Mouse (Mus musculus) liver, embryonic 14.5 days (tissue): ENCODE results near the gene Ccm2. TPM values are rescaled to one million over a fixed set of nuclear protein-coding genes. Genes with fewer than 3 reads are reported as not detected.
A peak's percentile ranks its signal among the peaks of the same experiment; 100 is the strongest.

Source experiments
- ATAC-seq: fragments of 200-750 bp; cut with Nextera tagmentation; 2 replicates; pipeline ENCODE4 v1.8.0; 2017; ENCODE audit warnings: moderate number of reproducible peaks, mild to moderate bottlenecking, moderate library complexity; ENCODE audit not compliant: insufficient read depth
- DNase-seq, 3 experiments: peaks; one replicate each; pipeline ENCODE4 v3.0.0-alpha.2; 2012 to 2013; ENCODE audit warnings: low read depth in 3 of 3, low spot score in 3 of 3
- H3K27ac ChIP-seq: fragments of 300-500 bp; sonication (generic); 2 replicates; pipeline ENCODE4 v1.5.1; 2014; ENCODE audit warnings: moderate library complexity, mild to moderate bottlenecking, control low read depth, inconsistent platforms
- H3K27me3 ChIP-seq: fragments of 300-500 bp; sonication (generic); 2 replicates; pipeline ENCODE4 v1.6.1; 2014; ENCODE audit warnings: mild to moderate bottlenecking, low read length, moderate library complexity; ENCODE audit not compliant: control insufficient read depth, insufficient read depth
- H3K36me3 ChIP-seq: fragments of 300-500 bp; sonication (generic); replicated peaks from 2 replicates; pipeline ENCODE4 v1.6.1; 2014; ENCODE audit warnings: low read depth; ENCODE audit not compliant: control insufficient read depth, insufficient read depth
- H3K4me1 ChIP-seq, 2 experiments: fragments of 200-500 bp in 1 of 2; fragments of 300-500 bp in 1 of 2; sonication (generic) in 1 of 2; replicated peaks; 2 replicates each; pipeline ENCODE4 v1.6.1; 2012 to 2014; ENCODE audit warnings: antibody characterized with exemption in 1 of 2, inconsistent platforms in 1 of 2, low read length in 1 of 2; ENCODE audit not compliant: control insufficient read depth in 2 of 2, insufficient read depth in 2 of 2
- H3K4me2 ChIP-seq: fragments of 300-500 bp; sonication (generic); 2 replicates; pipeline ENCODE4 v1.6.1; 2014; ENCODE audit warnings: low read depth, mild to moderate bottlenecking, control low read depth, moderate library complexity
- H3K4me3 ChIP-seq, 2 experiments: fragments of 200-500 bp in 1 of 2; fragments of 300-500 bp in 1 of 2; sonication (generic) in 1 of 2; 2 replicates each; pipeline ENCODE4 v1.5.1; 2012 to 2014; ENCODE audit warnings: low read depth in 2 of 2, low read length in 2 of 2, mild to moderate bottlenecking in 2 of 2, control low read depth in 1 of 2, inconsistent platforms in 1 of 2, moderate library complexity in 1 of 2; ENCODE audit not compliant: insufficient read depth in 1 of 2
- H3K9ac ChIP-seq: fragments of 300-500 bp; sonication (generic); replicated peaks from 2 replicates; pipeline ENCODE4 v1.6.1; 2014; ENCODE audit warnings: mild to moderate bottlenecking, control low read depth, moderate library complexity
- H3K9me3 ChIP-seq: fragments of 300-500 bp; sonication (generic); 2 replicates; pipeline ENCODE4 v1.6.1; 2016; ENCODE audit warnings: low read length, mixed read lengths; ENCODE audit not compliant: control insufficient read depth
- CTCF ChIP-seq: IDR thresholded peaks from 2 replicates; pipeline ENCODE4 v1.5.1; 2016; ENCODE audit warnings: antibody characterized with exemption, low read depth, control low read depth
- EP300 ChIP-seq: IDR thresholded peaks from 2 replicates; pipeline ENCODE4 v1.6.1; 2016; ENCODE audit warnings: antibody characterized with exemption, low read depth
- WGBS: fragments of 180-500 bp; shearing (Covaris S2); extraction: QIAGEN DNeasy Blood & Tissue Kit; methylation state at CpG from one replicate; pipeline ENCODE4 v1.1.7; 2014; ENCODE audit not compliant: insufficient replicate concordance; 5-methylcytosine and 5-hydroxymethylcytosine counted together
- polyA plus RNA-seq, 2 experiments: library from polyadenylated mRNA; depleted of rRNA in 1 of 2; stranded (reverse) in 1 of 2; unstranded in 1 of 2; fragments of >200 nt; fragmentation: Nextera tagmentation in 1 of 2; extraction: Ambion mirVana in 1 of 2; gene quantifications; 2 replicates each; pipeline versions ENCODE4 v1.2.1 to v1.2.3; 2012 to 2014

The Ccm2 gene
- polyA plus RNA-seq, 2 experiments, result 33.1 to 39.4 TPM

- Histone ChIP-seq H3K4me3 (no peak overlapping the region), H3K36me3 (no peaks in the 10 kb centered on the region; the same call in none of the 2 replicates), H3K27me3 (no peaks in the 10 kb centered on the region), H3K4me2 (no peak overlapping the region), H3K27ac (no peak overlapping the region), H3K9ac (no peak overlapping the region), H3K9me3 (no peaks in the 10 kb centered on the region), H3K4me1 (peaks cover 11% of the 10 kb centered on the region in 2 experiments)
- no peak for ATAC-seq
- TF ChIP-seq CTCF, result no peak
- TF ChIP-seq EP300, result no peak
- no peak for DNase-seq
- WGBS, result 81% methylated on average over 2 of the region's 2 CpGs
Observed at GRCm38 (mm10) chr11:6549770-6550169, 3.1 kb downstream of the Ccm2 start.

- no peak overlapping the region for H3K4me2 ChIP-seq
- TF ChIP-seq CTCF, result no peak
- TF ChIP-seq EP300, result no peak
- H3K9ac ChIP-seq, result no peak overlapping the region
- DNase-seq (no peak), ATAC-seq (no peak)
- H3K4me1 ChIP-seq, result peaks cover 11% of the 10 kb centered on the region in 2 experiments
- no peak overlapping the region for H3K27ac ChIP-seq
- 75% methylated on average over 3 of the region's 3 CpGs for WGBS
- no peaks in the 10 kb centered on the region for H3K9me3 ChIP-seq
- no peak overlapping the region for H3K4me3 ChIP-seq
- no peaks in the 10 kb centered on the region; the same call in none of the 2 replicates for H3K36me3 ChIP-seq
- H3K27me3 ChIP-seq, result no peaks in the 10 kb centered on the region
Observed at GRCm38 (mm10) chr11:6550201-6550600, 3.5 kb downstream of the Ccm2 start.

DNA sequence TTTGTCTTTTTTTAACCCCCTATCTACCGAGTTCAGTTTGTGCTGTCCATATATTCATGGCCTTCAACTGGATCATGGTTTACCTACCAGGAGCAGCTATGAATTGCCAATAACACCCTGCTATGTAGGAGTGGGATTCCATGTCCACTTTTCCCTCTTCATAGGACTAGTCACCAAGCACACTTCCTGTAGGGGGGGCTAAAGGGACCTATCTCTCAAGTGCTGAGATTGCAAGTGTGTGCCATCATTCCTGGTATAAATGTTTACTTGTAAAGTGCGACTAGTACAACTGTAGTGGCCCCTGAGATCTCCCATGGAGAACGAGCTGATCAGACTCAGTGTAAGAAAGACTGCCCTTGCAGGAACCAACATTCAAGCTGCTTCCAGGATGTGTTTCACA is 11.5 kb downstream of the Ccm2 start:
- ATAC-seq, result no peak
- 54% methylated on average over 3 of the region's 3 CpGs for WGBS
- Histone ChIP-seq H3K36me3 (no peaks in the 10 kb centered on the region; the same call in 1 of the 2 replicates), H3K27ac (no peak overlapping the region), H3K4me1 (peaks cover 2 to 11% of the 10 kb centered on the region in 2 experiments; a peak in 1 of 4 replicates), H3K9me3 (no peaks in the 10 kb centered on the region), H3K4me2 (no peak overlapping the region), H3K9ac (no peak overlapping the region), H3K4me3 (no peak overlapping the region), H3K27me3 (no peaks in the 10 kb centered on the region)
- peak; percentile 30; the same call in 1 of the 2 replicates for TF ChIP-seq CTCF
- no peak for TF ChIP-seq EP300
- DNase-seq, result no peak

GRCm38 (mm10) chr11:6559996-6560395 is 13.3 kb downstream of the Ccm2 start:
- WGBS, result 82% methylated on average over 2 of the region's 2 CpGs
- H3K4me2 ChIP-seq, result no peak overlapping the region
- H3K27ac ChIP-seq, result no peak overlapping the region
- H3K36me3 ChIP-seq, result no peaks in the 10 kb centered on the region; the same call in 1 of the 2 replicates
- H3K9me3 ChIP-seq, result no peaks in the 10 kb centered on the region
- H3K4me3 ChIP-seq, result no peak overlapping the region
- H3K4me1 ChIP-seq, result peaks cover 2 to 11% of the 10 kb centered on the region in 2 experiments; a peak in 1 of 4 replicates
- DNase-seq (no peak), ATAC-seq (no peak)
- H3K27me3 ChIP-seq, result no peaks in the 10 kb centered on the region
- TF ChIP-seq EP300, result no peak
- H3K9ac ChIP-seq, result no peak overlapping the region; the same call in 1 of the 2 replicates

DNA sequence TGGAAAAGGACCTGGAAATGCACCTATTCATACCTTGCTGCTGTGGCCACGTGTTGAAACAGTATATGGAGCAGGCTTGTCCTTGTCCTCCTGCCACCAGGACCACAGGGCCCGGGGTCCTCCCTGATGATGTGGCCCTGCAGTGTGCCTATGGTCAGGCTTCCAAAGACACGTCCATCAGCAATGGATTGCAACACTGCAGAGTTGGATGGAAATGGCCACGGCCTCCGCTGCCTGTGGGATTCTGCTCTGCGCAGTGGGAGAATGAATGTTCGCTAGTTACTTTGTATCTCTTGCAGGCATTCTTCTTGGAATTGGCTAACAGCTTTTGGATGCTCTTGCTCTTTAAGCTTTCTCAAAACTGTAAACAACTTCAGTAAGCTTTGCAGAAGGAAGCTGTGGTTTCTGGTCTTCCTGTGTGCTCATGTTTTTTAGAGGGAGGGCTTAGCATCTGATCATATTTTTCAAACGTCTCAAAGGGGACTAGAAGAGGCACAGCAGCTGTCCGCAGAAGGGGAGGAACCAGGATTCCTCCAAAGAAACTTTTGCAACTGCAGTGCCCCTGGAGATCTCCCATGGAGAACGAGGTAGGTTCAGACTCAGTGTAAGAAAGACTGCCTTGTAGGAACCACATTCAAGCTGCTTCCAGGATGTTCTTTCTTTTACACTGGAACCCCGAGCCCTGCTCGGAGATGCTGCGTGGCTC is 14.1 kb downstream of the Ccm2 start:
- no peak overlapping the region for H3K27ac ChIP-seq
- ATAC-seq, result 0 out of 2 replicates have a peak, but pooled peaks have one; percentile 17
- H3K9me3 ChIP-seq, result no peaks in the 10 kb centered on the region
- H3K4me3 ChIP-seq, result peak overlapping the region; percentile 15 to 39; a peak in 3 of 4 replicates
- peaks cover 2 to 11% of the 10 kb centered on the region in 2 experiments; a peak in 1 of 4 replicates for H3K4me1 ChIP-seq
- no peaks in the 10 kb centered on the region; the same call in 1 of the 2 replicates for H3K36me3 ChIP-seq
- no peaks in the 10 kb centered on the region for H3K27me3 ChIP-seq
- peak overlapping the region; percentile 18; the same call in 1 of the 2 replicates for H3K9ac ChIP-seq
- no peak for DNase-seq
- TF ChIP-seq EP300 (no peak), CTCF (no peak)
- peak overlapping the region; percentile 11 for H3K4me2 ChIP-seq
- WGBS, result 18% methylated on average over 13 of the region's 13 CpGs
